Mouse (Mus musculus): ENCODE data around the gene Tspoap1.

The Tspoap1 gene

DNA sequence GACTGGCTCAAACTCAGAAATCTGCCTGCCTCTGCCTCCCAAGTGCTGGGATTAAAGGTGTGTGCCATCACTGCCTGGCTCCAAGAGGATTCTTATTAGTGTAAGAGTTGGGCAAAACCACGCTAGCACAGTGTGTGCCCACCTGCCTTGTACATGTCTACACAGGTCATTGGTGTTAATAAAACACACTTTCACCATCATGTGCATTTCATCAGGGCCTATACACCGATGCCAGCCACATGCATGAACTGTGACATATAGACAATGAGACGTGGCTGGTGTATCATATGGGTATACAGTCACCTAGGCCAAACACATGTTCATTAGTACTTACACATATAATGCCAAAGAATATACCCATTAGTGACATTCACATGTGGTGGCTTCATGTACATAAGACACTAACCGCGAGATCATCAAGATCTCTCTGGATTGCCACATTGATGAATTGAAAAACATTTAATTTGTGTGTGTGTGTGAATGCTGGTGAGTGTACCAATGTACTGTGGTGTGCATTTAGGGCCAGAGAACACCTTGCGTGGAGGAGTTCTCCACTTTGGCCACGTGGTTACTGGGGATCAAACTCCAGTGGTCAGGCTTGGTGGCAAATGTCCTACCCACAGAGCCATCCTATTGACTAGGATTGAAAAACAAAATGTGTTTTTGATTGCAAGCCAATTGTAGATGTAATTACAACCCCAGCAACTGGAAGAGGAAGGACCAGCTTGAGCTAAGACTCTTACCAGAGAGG, 2.0 kb upstream of the Tspoap1 start:
- in situ Hi-C loops (cut with MboI; ENCODE audit: low sequenced_read_pairs): loop anchor here (10.0 kb wide), 1 partner anchor 94 kb away; the partner anchor contains the start of gene Rnf43

GRCm38 (mm10) chr11:87758957-87759608, 1.3 kb upstream of the Tspoap1 start:
- in situ Hi-C loops (cut with MboI; ENCODE audit: low sequenced_read_pairs): loop anchor here (10.0 kb wide), 1 partner anchor 94 kb away; the partner anchor contains the start of gene Rnf43

DNA sequence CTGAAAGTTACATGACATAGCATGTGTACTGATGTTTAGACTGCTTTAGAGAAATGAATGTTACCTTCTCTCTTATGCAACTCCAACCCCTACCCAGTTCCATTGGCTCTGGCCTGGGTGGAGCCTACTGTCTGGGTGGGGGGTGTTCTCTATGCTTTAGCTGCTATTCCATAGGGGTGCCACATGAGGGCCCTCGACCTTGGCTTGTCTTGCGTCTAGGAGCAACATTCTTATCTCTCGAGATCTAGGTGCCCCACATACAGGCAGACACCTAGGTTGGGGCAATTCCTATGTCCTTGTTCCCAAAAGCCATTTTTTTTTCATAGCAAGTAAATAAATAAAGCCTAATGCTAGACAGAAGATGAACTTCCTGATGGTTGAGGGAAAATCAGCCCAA, 734 bp upstream of the Tspoap1 start:
- in situ Hi-C loops (cut with MboI; ENCODE audit: low sequenced_read_pairs): loop anchor here (10.0 kb wide), 1 partner anchor 95 kb away; the partner anchor contains the start of gene Rnf43

DNA sequence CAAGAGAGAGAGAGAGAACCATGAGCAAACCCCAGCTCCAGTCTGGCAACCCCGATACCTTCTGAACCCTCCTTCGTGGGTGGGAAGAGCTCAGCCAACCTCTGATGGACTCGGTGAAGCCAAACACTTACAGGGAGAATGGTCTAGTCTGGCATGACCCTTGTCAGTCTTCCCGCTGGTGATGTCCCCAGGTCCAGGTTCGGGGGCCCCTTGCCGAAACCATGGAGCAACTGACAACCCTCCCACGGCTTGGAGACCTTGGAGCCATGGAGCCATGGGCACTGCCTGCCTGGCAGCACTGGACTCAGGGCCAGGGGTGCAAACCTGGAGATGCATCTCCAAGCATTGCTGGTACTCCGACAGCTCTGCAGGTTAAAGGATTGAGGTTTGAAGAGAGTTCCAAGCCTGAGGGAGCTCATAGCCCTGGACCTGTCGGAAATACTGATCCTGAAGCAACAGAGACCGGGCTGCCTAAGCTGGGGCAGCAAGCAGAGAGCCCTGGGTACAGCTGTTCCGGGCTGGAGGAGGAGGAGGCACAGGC, 910 bp downstream of the Tspoap1 start:
- in situ Hi-C loops (cut with MboI; ENCODE audit: low sequenced_read_pairs): no loop called here

- in situ Hi-C loops (cut with MboI; ENCODE audit: low sequenced_read_pairs): no loop called here
Measured at GRCm38 (mm10) chr11:87761806-87762701, 1.7 kb downstream of the Tspoap1 start.

GRCm38 (mm10) chr11:87762702-87763385, 2.5 kb downstream of the Tspoap1 start:
- in situ Hi-C loops (cut with MboI; ENCODE audit: low sequenced_read_pairs): no loop called here

- in situ Hi-C loops (cut with MboI; ENCODE audit: low sequenced_read_pairs): no loop called here
Measured at GRCm38 (mm10) chr11:87763511-87763987, 3.2 kb downstream of the Tspoap1 start.

DNA sequence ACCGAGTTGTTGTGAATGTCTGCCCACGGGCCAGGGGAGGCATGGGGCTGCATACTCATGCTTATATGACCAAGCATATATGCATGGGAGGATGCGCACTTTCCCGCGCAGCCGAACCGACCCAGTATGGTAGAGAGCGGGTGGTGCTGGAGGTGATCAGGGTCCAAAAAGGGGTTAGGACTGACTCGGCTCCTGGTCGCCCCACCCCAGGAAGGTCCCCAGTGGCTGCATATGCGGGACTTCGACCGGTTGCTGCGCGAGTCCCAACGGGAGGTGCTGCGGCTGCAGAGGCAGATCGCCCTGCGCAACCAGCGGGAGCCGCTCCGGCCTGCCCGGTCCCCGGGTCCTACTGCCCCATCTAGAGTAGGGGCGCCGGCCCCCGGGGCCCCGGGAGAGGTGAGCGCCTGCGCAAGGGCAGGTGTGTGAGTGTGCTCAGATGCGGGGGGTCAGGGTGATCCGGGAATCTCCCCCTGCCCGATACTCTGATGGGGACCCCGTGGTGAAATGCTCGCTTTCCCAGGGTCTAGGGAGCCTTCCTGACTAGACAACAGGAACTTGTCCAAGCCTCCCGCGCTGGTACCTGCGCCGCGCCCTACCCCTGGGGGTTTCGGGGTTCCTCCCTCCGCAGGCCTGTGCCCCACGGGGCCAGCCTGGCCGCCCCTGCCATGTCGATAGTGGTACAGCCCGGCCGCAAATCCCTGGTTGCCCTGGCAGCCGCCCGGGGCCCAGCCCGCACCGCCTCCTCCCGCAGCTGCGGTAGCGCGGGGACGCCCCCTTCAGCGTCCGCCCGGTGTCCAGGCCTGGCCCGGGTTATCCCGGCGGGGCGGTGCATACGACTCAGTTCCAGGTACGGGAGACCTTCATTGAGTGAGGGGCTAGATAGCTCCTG, 3.9 kb downstream of the Tspoap1 start:
- in situ Hi-C loops (cut with MboI; ENCODE audit: low sequenced_read_pairs): no loop called here

DNA sequence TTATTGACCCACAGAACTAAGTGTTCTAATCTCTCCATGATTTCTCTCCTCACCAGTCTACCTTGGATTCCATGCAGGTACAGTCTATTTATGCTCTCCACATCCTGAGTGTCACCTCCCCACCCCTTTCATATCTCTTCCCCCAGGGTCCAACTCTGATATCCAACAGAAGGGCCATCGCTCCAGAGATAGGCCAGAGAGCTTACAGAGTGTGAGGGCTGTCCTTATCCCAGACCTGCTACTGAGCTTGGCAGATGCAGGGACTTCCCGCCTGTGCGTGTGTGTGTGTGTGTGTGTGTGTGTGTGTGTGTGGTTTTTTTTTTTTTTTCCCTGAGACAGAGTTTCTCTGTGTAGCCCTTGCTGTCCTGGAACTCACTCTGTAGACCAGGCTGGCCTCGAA, 8.4 kb downstream of the Tspoap1 start:
- in situ Hi-C loops (cut with MboI; ENCODE audit: low sequenced_read_pairs): no loop called here

GRCm38 (mm10) chr11:87770989-87771388, 10.6 kb downstream of the Tspoap1 start:
- in situ Hi-C loops (cut with MboI; ENCODE audit: low sequenced_read_pairs): no loop called here

GRCm38 (mm10) chr11:87772354-87772753, 12.0 kb downstream of the Tspoap1 start:
- in situ Hi-C loops (cut with MboI; ENCODE audit: low sequenced_read_pairs): no loop called here

DNA sequence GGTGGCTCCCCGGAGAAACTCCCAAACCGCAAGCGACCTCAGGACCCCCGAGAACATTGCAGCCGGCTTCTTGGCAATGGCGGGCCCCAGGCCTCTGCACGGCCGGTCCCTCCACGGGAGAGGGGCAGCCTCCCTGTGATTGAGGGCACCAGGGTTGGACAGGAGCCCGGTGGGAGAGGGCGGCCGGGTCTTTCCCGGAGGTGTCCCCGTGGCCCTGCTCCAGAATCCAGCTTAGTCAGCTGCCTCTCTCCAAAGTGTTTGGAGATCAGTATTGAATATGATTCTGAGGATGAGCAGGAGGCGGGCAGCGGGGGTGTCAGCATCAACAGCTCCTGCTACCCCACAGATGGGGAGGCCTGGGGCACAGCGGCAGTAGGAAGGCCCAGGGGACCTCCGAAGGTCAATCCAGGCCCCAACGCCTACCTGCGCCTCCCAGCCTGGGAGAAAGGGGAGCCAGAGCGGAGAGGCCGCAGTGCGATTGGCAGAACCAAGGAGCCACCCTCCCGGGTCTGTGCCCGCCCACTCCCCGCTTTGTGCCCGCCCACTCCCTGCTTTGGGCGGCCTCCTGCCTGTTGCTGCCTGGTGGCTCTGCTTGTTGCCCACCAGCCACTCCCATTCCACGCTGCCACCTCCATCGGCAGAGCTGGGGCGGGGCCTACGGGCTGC, 17.9 kb downstream of the Tspoap1 start:
- in situ Hi-C loops (cut with MboI; ENCODE audit: low sequenced_read_pairs): no loop called here

DNA sequence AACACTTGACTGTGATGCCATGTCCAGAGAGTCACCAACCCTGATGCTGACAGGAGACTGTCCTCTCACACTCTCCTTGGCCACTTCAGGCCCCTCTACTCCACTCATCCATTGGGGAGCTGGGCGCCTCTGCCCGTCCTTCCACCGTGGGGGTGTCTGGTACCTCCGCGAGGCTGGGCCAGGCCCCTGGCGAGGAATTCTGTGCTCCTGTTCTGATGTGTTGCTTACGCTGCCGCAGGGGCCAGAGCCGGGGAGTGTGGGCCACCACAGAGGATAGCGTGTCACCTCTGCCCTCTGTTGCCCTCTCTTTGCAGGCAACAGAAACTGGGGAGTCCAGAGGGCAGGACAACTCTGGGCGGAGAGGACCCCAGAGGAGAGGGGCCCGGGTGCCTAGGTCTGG, 18.6 kb downstream of the Tspoap1 start:
- in situ Hi-C loops (cut with MboI; ENCODE audit: low sequenced_read_pairs): no loop called here

GRCm38 (mm10) chr11:87779392-87779791, 19.1 kb downstream of the Tspoap1 start:
- in situ Hi-C loops (cut with MboI; ENCODE audit: low sequenced_read_pairs): no loop called here

- in situ Hi-C loops (cut with MboI; ENCODE audit: low sequenced_read_pairs): no loop called here
Measured at GRCm38 (mm10) chr11:87780130-87780529, 19.8 kb downstream of the Tspoap1 start.

GRCm38 (mm10) chr11:87790088-87790487, 29.7 kb downstream of the Tspoap1 start:
- in situ Hi-C loops (cut with MboI; ENCODE audit: low sequenced_read_pairs): no loop called here

DNA sequence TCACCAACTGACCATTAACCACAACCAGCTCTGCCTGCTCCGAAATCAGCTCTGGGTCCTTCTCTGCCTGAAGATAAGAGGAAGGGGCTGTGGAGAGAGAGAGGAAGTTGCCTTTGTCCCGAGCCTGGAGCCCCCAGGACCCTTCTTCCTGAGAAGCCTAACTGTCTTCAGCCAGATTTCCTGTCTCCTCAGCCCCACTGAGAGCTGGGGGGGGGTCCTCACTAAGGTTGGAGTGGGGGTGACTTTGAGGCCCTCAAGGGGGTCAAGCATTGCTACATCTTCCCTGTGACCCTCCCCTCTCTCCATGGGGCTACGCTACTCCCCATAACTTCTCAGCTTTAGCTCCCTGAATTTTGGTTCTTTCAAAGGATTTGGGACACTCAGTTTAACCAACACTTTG, 33.1 kb downstream of the Tspoap1 start, which contains the start of gene Mpo:
Gene Mpo (plus strand): TSS at position 122 of the 400 bp plus-strand sequence.
- in situ Hi-C loops (cut with MboI; ENCODE audit: low sequenced_read_pairs): no loop called here

DNA sequence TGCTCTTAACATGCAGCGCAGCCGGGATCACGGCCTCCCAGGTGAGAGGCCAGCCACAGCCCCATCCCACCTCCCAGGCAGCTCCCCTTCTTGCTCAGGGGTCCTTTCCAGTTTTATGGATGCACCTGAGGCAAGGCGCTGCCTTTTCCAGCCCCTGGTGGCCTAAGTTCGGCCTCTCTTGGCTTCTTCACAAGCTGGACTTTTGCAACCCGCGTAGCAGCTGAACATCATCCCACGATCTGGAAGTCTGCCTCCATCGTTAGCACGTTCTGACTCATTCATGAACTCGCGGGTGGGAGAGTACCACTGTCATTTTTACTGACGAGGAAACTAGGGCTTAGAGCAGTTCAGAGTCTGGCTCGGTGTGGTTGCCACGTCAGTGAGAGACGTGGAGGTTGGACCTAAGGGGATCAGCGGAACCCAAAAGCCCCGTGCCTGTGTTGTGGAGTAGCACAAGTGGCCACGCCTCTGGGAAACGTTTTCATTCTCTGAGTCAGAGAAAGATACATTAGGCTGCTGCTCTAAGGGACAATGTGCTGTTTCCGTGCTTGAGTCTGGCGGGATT, 41.5 kb downstream of the Tspoap1 start:
- in situ Hi-C loops (cut with MboI; ENCODE audit: low sequenced_read_pairs): no loop called here
